Mouse (Mus musculus) kidney, postnatal 36 days (tissue): ENCODE results near the gene Sema5a.

Experiments
- DNase-seq, 2 experiments: peaks; one replicate each; pipeline ENCODE4 v3.0.0; 2021 to 2022; ENCODE audit warnings: mixed read lengths in 2 of 2

Sema5a gene

GRCm38 (mm10) chr15:32460238-32460637 is 215.6 kb downstream of the Sema5a start:
- DNase-seq, result no peak

- DNase-seq, result no peak
Measured at GRCm38 (mm10) chr15:32471480-32472050, 227.0 kb downstream of the Sema5a start.

- DNase-seq, result no peak
Measured at GRCm38 (mm10) chr15:32480747-32481146, 236.1 kb downstream of the Sema5a start.

- DNase-seq, result no peak
Measured at GRCm38 (mm10) chr15:32485064-32485964, 240.7 kb downstream of the Sema5a start.

- DNase-seq, result no peak
Measured at GRCm38 (mm10) chr15:32487968-32488367, 243.4 kb downstream of the Sema5a start.

- DNase-seq, result no peak
Measured at GRCm38 (mm10) chr15:32494219-32494618, 249.6 kb downstream of the Sema5a start.

- DNase-seq, result no peak
Measured at GRCm38 (mm10) chr15:32494899-32495298, 250.3 kb downstream of the Sema5a start.

- DNase-seq, result no peak
Measured at GRCm38 (mm10) chr15:32496880-32497279, 252.3 kb downstream of the Sema5a start.

- DNase-seq, result no peak
Measured at GRCm38 (mm10) chr15:32505941-32506340, 261.3 kb downstream of the Sema5a start.

GRCm38 (mm10) chr15:32508282-32508681 is 263.7 kb downstream of the Sema5a start:
- DNase-seq, result no peak

GRCm38 (mm10) chr15:32514877-32515276 is 270.3 kb downstream of the Sema5a start:
- no peak for DNase-seq

GRCm38 (mm10) chr15:32517954-32518353 is 273.3 kb downstream of the Sema5a start:
- no peak for DNase-seq

- DNase-seq, result no peak
Measured at GRCm38 (mm10) chr15:32532539-32532938, 287.9 kb downstream of the Sema5a start.

- no peak for DNase-seq
Measured at GRCm38 (mm10) chr15:32533541-32534080, 289.0 kb downstream of the Sema5a start.

GRCm38 (mm10) chr15:32536755-32537503 is 292.3 kb downstream of the Sema5a start:
- no peak for DNase-seq

- no peak for DNase-seq
Measured at GRCm38 (mm10) chr15:32537504-32537792, 292.8 kb downstream of the Sema5a start.

- DNase-seq, result no peak
Measured at GRCm38 (mm10) chr15:32538092-32538491, 293.5 kb downstream of the Sema5a start.

GRCm38 (mm10) chr15:32542746-32543145 is 298.1 kb downstream of the Sema5a start:
- DNase-seq, result no peak

- DNase-seq, result no peak
Measured at GRCm38 (mm10) chr15:32543181-32543580, 298.6 kb downstream of the Sema5a start.

GRCm38 (mm10) chr15:32545455-32545854 is 300.8 kb downstream of the Sema5a start:
- no peak for DNase-seq

- no peak for DNase-seq
Measured at GRCm38 (mm10) chr15:32546746-32547145, 302.1 kb downstream of the Sema5a start.

- DNase-seq, result peak; percentile 35 to 52
Measured at GRCm38 (mm10) chr15:32558925-32559324, 314.3 kb downstream of the Sema5a start.

- DNase-seq, result peak in 1 of 2 experiments; percentile 16
Measured at GRCm38 (mm10) chr15:32562600-32562999, 318.0 kb downstream of the Sema5a start.
